Mouse (Mus musculus) kidney, postnatal 0 days (tissue): ENCODE data around the gene Rasl10b. TPM values are rescaled to one million over a fixed set of nuclear protein-coding genes. Genes with fewer than 3 reads are reported as not detected.
A peak's percentile ranks its signal among the peaks of the same experiment; 100 is the strongest.

ENCODE experiments used
- ATAC-seq: fragments of 200-750 bp; cut with Nextera tagmentation; replicated peaks from 2 replicates; pipeline ENCODE4 v1.8.0; 2017; ENCODE audit warnings: low read depth, moderate number of reproducible peaks, moderate TSS enrichment, moderate library complexity; ENCODE audit not compliant: low FRiP score
- DNase-seq: peaks from one replicate; pipeline ENCODE4 v3.0.0-alpha.2; 2016; ENCODE audit warnings: low spot score
- H3K27ac ChIP-seq: fragments of 300-500 bp; sonication (generic); 2 replicates; pipeline ENCODE4 v1.5.1; 2014; ENCODE audit warnings: mild to moderate bottlenecking
- H3K27me3 ChIP-seq: fragments of 300-500 bp; sonication (generic); 2 replicates; pipeline ENCODE4 v1.6.1; 2014; ENCODE audit warnings: low read length, mixed read lengths; ENCODE audit not compliant: insufficient read depth
- H3K36me3 ChIP-seq: fragments of 300-500 bp; sonication (generic); 2 replicates; pipeline ENCODE4 v1.6.1; 2014; ENCODE audit warnings: low read length, mixed read lengths; ENCODE audit not compliant: insufficient read depth
- H3K4me1 ChIP-seq: fragments of 300-500 bp; sonication (generic); replicated peaks from 2 replicates; pipeline ENCODE4 v1.6.1; 2014; ENCODE audit warnings: antibody characterized with exemption, low read length, mixed read lengths; ENCODE audit not compliant: insufficient read depth
- H3K4me2 ChIP-seq: fragments of 300-500 bp; sonication (generic); 2 replicates; pipeline ENCODE4 v1.6.1; 2014; ENCODE audit warnings: mild to moderate bottlenecking, low read length, moderate library complexity, mixed read lengths
- H3K4me3 ChIP-seq: fragments of 300-500 bp; sonication (generic); replicated peaks from 2 replicates; pipeline ENCODE4 v1.5.1; 2014; ENCODE audit warnings: low read depth, low read length
- H3K9ac ChIP-seq: fragments of 300-500 bp; sonication (generic); 2 replicates; pipeline ENCODE4 v1.6.1; 2014; ENCODE audit warnings: low read depth, low read length
- H3K9me3 ChIP-seq: fragments of 300-500 bp; sonication (generic); replicated peaks from 2 replicates; pipeline ENCODE4 v1.6.1; 2016; ENCODE audit warnings: low read length, inconsistent platforms, mixed read lengths
- CTCF ChIP-seq: IDR thresholded peaks from 2 replicates; pipeline ENCODE4 v1.5.1; 2016; ENCODE audit warnings: antibody characterized with exemption, low read depth, mild to moderate bottlenecking, moderate library complexity
- WGBS: fragments of 180-500 bp; shearing (Covaris S2); extraction: QIAGEN DNeasy Blood & Tissue Kit; methylation state at CpG from one replicate; pipeline ENCODE4 v1.1.7; 2014; 5-methylcytosine and 5-hydroxymethylcytosine counted together
- polyA plus RNA-seq: library from polyadenylated mRNA; unstranded; fragments of >200 nt; fragmentation: Nextera tagmentation; extraction: Ambion mirVana; gene quantifications from 2 replicates; pipeline ENCODE4 v1.2.1, GENCODE M21; 2015

Rasl10b gene
- polyA plus RNA-seq: 0.38 and 0.49 TPM in 2 replicates

DNA sequence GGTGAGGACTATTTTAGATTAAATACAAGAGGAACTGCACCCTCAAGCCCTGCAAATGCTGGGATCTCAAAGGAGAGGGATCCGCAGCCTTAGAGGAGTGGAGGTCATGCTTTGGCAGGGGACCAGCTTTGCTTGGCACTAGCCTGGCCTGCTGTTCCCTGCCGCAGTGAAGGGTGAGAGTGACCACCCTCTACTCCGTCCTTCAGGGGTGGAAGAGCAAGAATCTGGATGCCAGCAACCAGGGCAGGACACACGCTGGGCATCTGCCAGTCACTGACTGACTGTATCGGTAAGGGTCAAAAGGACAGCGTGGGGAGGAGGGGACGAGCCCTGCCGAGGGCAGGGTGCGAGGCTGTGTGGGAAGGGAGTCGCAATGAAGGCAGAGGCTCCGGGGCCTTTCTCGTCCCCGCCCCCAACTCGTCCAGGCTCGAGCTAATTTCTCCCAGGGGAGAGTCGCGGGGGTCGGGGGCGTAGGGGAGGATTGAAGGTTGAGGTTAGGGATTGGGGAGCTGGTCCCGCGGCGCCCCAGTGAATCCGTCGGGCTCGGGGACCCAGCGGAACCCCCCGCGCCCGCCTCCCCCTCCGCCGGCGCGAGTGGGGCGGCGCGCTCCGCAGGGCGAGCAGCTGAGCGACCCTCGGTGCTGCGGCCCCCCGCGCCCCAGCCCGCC is at the start of gene Rasl10b:
Gene Rasl10b, plus strand, starts transcription at position 51 of the 668 bp plus-strand sequence.
- peak within 1 kb of the TSS; percentile 60 for H3K9ac ChIP-seq
- peak within 1 kb of the TSS; percentile 100 for H3K4me2 ChIP-seq
- no peak within 1 kb of the TSS for H3K27ac ChIP-seq
- no peaks in the 10 kb centered on the region for H3K9me3 ChIP-seq
- H3K4me3 ChIP-seq: peak within 1 kb of the TSS; percentile 77
- H3K27me3 ChIP-seq: no peaks in the 10 kb centered on the region
- peak; percentile 16 for DNase-seq
- TF ChIP-seq CTCF: no peak
- WGBS: 2% methylated on average over 20 of the region's 44 CpGs
- H3K36me3 ChIP-seq: no peaks in the 10 kb centered on the region
- ATAC-seq: peak; percentile 43
- peaks cover 4% of the 10 kb centered on the region for H3K4me1 ChIP-seq

DNA sequence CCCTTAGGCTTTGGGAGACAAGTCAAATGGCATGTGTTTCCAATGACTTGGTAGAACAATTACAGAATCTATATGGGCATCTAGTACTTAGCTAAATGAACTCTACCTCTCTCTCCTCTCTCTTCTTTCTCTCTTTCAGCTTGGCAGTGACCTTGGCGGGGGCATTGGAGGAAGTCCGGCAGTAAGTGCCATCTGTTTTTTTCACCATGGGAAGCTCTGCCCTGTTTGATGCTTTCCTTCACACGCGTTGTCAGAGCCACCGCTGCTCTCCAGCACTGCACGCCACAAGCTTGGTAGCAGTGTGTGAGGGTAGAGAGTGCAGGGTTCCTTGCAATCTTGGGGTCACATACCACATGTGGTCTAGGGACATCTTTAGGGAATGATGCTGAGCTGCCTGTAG is 44.3 kb upstream of the Rasl10b start:
- Histone ChIP-seq H3K4me3 (no peak overlapping the region), H3K36me3 (peaks cover 34% of the 10 kb centered on the region)
- WGBS: 64% methylated on average over 6 of the region's 6 CpGs

DNA sequence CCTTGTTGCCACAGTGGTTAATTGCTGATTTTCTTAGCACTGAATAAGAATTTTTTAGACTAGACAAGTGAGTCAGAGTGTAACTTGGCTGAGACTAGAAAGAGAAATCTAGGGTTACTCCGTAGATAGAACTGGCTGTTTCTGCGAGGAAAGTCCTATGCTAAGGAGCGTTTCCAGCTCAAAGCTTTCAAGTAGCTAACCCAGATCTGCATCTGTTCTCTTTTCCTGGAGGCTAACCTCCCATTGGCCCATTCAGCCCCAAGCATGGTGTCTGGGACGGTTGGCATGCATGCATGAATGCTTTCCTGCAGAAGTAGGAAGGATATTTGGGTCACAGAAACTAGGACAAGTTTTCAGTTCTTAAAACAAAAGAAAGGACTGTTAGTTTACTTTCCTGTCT is 37.7 kb upstream of the Rasl10b start:
- no peak for DNase-seq

More for the DNA sequence above, 44.3 kb upstream of the Rasl10b start:
- H3K27ac ChIP-seq: no peak overlapping the region
- ATAC-seq: no peak
- no peak for DNase-seq
- H3K4me1 ChIP-seq: no peaks in the 10 kb centered on the region
- no peak overlapping the region for H3K4me2 ChIP-seq
- no peaks in the 10 kb centered on the region for H3K27me3 ChIP-seq
- H3K9me3 ChIP-seq: no peaks in the 10 kb centered on the region
- TF ChIP-seq CTCF: no peak
- H3K9ac ChIP-seq: no peak overlapping the region

DNA sequence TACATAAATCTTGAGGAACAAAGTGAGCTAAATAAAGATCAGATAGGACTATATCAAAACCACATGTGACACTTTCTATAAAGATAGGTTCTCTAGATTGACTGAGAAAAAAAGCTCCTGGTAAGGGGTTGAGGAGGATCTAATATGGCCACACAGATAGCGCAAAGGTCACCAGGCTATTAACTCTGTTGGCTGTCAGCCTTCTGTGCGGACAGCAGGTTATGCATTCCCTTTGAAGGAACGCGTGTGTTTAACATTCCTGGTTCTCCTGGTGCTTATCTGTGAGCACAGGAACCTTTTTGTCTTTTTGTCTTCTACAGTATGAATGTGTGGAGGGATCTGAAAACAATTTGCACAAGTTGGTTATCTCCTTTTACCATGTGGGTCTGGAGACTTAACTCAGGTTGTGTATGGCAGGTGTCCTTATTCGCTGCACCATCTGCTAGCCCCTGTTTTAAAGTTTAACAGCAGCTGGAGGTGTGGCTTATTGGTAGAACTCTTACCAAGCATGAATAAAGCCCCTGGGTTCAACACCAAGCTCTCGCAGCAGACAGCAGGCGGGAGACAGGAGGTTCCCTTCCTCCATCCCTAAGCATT is 29.1 kb upstream of the Rasl10b start:
- Histone ChIP-seq H3K9me3 (no peaks in the 10 kb centered on the region), H3K4me2 (no peak overlapping the region), H3K27ac (no peak overlapping the region), H3K4me1 (no peaks in the 10 kb centered on the region), H3K4me3 (no peak overlapping the region), H3K27me3 (no peaks in the 10 kb centered on the region), H3K36me3 (0 out of 2 replicates have a peak, but pooled peaks cover 8% of the 10 kb centered on the region), H3K9ac (no peak overlapping the region)
- DNase-seq (no peak), ATAC-seq (no peak)
- no peak for TF ChIP-seq CTCF
- WGBS: 80% methylated on average over 7 of the region's 7 CpGs

More for the DNA sequence above, 37.7 kb upstream of the Rasl10b start:
- no peak for TF ChIP-seq CTCF
- no peaks in the 10 kb centered on the region for H3K27me3 ChIP-seq
- H3K27ac ChIP-seq: no peak overlapping the region
- WGBS: 80% methylated on average over 4 of the region's 4 CpGs
- peaks cover 36% of the 10 kb centered on the region for H3K36me3 ChIP-seq
- no peak overlapping the region for H3K4me2 ChIP-seq
- H3K9ac ChIP-seq: no peak overlapping the region
- no peaks in the 10 kb centered on the region for H3K4me1 ChIP-seq
- ATAC-seq: no peak
- no peak overlapping the region for H3K4me3 ChIP-seq
- no peaks in the 10 kb centered on the region for H3K9me3 ChIP-seq

DNA sequence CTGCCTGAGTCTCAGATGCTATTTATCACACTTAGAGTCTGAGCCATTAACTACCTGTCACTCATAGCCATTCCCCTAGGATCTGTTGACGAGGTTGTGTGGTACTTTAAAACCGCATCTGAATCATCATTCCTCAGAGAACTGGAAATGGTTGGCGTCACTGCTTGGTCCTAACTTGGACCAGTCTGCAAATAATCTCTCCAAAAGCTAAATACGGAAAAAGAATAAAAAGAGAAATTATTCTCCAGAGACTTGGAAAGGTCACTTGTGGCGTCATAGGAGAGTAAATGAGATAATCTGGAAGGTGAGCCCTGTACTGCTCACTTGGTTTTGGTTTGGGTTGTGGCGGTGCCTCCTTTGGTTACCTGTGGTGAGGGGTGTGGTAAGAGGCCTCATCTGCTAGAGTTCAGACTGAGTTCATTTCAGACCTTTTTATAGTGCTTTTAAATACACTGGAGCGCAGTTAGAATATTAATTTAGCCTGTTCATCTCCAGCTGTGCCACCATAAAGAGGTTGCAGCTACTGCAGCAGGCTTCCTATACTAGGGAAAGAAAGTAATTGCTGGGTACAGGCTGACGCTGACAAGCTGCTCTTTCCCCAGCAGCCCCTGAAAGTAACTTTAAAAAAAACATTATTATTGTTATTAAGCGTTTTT is 25.9 kb upstream of the Rasl10b start:
- WGBS: 80% methylated on average over 9 of the region's 9 CpGs
- Histone ChIP-seq H3K9me3 (no peaks in the 10 kb centered on the region), H3K27me3 (no peaks in the 10 kb centered on the region), H3K4me2 (no peak overlapping the region), H3K9ac (no peak overlapping the region), H3K27ac (no peak overlapping the region), H3K4me1 (no peaks in the 10 kb centered on the region), H3K4me3 (no peak overlapping the region), H3K36me3 (no peaks in the 10 kb centered on the region)
- DNase-seq (no peak), ATAC-seq (no peak)
- TF ChIP-seq CTCF: no peak

DNA sequence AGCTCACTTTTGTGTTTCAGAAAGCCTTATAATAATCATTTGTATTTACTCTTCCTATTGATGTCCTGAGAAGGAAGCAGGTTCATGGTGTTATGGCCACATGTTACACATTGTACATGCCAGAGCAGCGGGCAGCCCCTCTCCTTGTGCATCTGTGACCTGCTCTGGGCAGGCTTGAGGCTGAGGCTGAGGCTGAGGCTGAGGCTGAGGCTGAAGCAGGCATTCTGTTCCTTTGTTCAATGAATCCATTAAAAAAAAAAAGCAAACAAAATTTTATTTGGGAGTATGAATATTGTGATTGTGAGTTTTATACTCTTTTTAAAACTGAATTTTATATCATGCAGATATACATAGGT is 25.4 kb upstream of the Rasl10b start:
- Histone ChIP-seq H3K9me3 (no peaks in the 10 kb centered on the region), H3K4me3 (no peak overlapping the region), H3K36me3 (no peaks in the 10 kb centered on the region), H3K27ac (no peak overlapping the region), H3K4me2 (no peak overlapping the region), H3K4me1 (no peaks in the 10 kb centered on the region), H3K27me3 (no peaks in the 10 kb centered on the region), H3K9ac (no peak overlapping the region)
- DNase-seq (no peak), ATAC-seq (no peak)
- no peak for TF ChIP-seq CTCF
- 83% methylated on average over 1 of the region's 1 CpGs for WGBS
